Mouse (Mus musculus): Measurements from ENCODE around the gene 9230104L09Rik.

DNA sequence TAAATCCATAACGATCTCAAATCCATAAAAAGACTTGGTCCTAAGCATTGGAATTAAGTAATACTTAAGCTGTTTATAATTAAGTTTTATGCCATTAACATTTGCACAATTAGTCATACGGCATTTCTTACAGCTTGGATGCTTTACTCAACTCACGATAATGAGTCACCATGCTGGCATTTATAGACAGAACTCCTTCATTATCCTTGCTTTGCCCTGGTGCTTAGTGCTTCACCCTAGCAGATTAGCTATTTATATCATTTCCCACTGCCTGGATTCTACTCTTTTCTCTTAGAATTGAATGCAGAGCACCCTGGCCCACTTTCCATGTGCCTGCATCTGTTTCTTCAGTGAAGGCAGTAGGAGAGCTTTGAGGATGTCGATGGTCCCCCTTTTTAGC is 7.3 kb downstream of the 9230104L09Rik start:
- TF ChIP-seq CTCF (IDR thresholded peaks at IDR 0.05; ENCODE audit: extremely low read depth, insufficient read length, insufficient replicate concordance, low read depth, low read length) (no peak), POLR2A (IDR thresholded peaks at IDR 0.05; ENCODE audit: low read depth, low read length) (no peak)
